Mouse (Mus musculus) G1E (cell line): ENCODE measurements around the gene Mob1a.

Experiments used
- CTCF ChIP-seq: IDR thresholded peaks from 2 replicates; pipeline ENCODE4 v1.5.1; 2012; ENCODE audit warnings: low read depth, low read length, inconsistent platforms, mixed read lengths
- GATA1 ChIP-seq: IDR thresholded peaks from 2 replicates; pipeline ENCODE4 v1.6.1; 2012; ENCODE audit warnings: borderline replicate concordance, low read length, inconsistent platforms, mixed read lengths
- GATA2 ChIP-seq: IDR thresholded peaks from 2 replicates; pipeline ENCODE4 v1.6.1; 2012; ENCODE audit warnings: low read depth, low read length, inconsistent platforms, borderline replicate concordance
- TAL1 ChIP-seq: conservative IDR thresholded peaks from 2 replicates; pipeline ENCODE4 v1.6.1; 2012; ENCODE audit warnings: low read depth, low read length, inconsistent platforms, mixed read lengths

GRCm38 (mm10) chr6:83354856-83355781 is 29.3 kb downstream of the Mob1a start:
- TF ChIP-seq CTCF (no peak), TAL1 (no peak), GATA1 (no peak), GATA2 (no peak)
